Comparison of ENCODE assay signal across 12 mouse cellular contexts in the genomic region with DNA sequence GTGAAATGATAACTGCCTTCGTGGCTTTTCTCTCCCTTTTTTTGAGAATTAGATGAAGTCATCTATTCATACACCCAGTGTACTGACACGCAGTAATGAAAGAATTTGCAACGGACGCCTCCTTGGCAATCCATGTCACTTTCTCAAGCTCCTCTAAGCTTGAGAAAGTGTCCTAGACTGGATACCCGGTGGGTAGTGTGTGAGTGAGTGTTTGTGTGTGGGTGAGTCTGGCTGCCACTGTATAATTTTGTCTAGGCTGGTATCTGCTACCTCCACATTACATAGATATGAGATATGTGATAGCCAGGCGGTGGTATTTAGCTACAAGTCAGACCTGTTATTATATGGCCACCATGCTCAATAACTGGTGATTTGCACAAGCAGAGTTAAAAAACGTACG.
"Had no signal": no experiment of that assay in that cellular context is flagged by ENCODE, and none has a peak within 500 bp of the region (broad histone marks: within the 10 kb centered on the region; RNA-seq: fewer than 3 reads in every experiment).

No protein-coding gene starts in this region.

- H3K9me3 ChIP-seq: kidney, embryonic 15.5 days; limb, embryonic 10.5 days; liver, embryonic 15.5 days; midbrain, embryonic 10.5 days; neural tube, embryonic 15.5 days had no signal

- DNase-seq: kidney, postnatal 14 days; lung, adult 2 months; lung, postnatal 4 days; midbrain, embryonic 14.5 days; thymus, postnatal 36 days had no signal

- H3K27ac ChIP-seq: kidney, embryonic 15.5 days; limb, embryonic 10.5 days; liver, embryonic 15.5 days; midbrain, embryonic 10.5 days; neural tube, embryonic 15.5 days had no signal

- ATAC-seq: lung, postnatal 0 days had no signal

- H3K36me3 ChIP-seq: kidney, embryonic 15.5 days; liver, embryonic 15.5 days; neural tube, embryonic 15.5 days had no signal

- H3K4me2 ChIP-seq: liver, embryonic 11.5 days; liver, embryonic 15.5 days had no signal

- H3K9ac ChIP-seq: kidney, embryonic 15.5 days; liver, embryonic 15.5 days; neural tube, embryonic 15.5 days had no signal

- H3K4me3 ChIP-seq: liver, embryonic 15.5 days; midbrain, embryonic 10.5 days; neural tube, embryonic 15.5 days had no signal
